Mouse (Mus musculus) left cerebral cortex, postnatal 4 days (tissue): ENCODE measurements at regions not wholly inside any gene's neighbourhood (a gene's known extent, or its start where the extent isn't known, plus 50 kb on each side); places are given as distances from the start of the nearest gene placed in this dataset.

Experiments used
- DNase-seq: peaks from one replicate; pipeline ENCODE4 v3.0.0-alpha.2; 2022
- intact Hi-C: fragments of 180-260 bp; cut with DNase I; formaldehyde crosslinking; loops from one replicate; pipeline ENCODE4 v1.15.1; 2025

DNA sequence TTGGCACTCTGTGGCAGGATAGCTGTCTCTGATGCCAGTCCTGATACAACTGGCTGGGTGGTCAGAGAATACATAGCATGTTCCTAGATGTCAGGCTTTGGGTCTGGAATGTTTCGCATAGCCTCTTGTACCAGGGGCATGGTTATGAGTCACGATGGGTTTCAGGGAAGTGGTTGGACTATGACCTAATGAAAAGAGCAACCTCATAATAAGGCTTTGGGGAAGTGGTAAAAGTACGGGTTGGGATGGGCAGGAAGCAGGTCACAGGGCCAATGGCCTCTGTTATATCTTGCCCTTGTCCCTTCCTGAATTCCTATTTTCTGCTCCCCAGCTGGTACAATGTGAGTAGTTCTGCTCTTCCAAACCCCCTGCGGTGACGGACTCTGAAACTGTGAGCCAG is 59.5 kb upstream of the Pitx1 start:
- DNase-seq = no peak
- intact Hi-C loops = no loop called here

DNA sequence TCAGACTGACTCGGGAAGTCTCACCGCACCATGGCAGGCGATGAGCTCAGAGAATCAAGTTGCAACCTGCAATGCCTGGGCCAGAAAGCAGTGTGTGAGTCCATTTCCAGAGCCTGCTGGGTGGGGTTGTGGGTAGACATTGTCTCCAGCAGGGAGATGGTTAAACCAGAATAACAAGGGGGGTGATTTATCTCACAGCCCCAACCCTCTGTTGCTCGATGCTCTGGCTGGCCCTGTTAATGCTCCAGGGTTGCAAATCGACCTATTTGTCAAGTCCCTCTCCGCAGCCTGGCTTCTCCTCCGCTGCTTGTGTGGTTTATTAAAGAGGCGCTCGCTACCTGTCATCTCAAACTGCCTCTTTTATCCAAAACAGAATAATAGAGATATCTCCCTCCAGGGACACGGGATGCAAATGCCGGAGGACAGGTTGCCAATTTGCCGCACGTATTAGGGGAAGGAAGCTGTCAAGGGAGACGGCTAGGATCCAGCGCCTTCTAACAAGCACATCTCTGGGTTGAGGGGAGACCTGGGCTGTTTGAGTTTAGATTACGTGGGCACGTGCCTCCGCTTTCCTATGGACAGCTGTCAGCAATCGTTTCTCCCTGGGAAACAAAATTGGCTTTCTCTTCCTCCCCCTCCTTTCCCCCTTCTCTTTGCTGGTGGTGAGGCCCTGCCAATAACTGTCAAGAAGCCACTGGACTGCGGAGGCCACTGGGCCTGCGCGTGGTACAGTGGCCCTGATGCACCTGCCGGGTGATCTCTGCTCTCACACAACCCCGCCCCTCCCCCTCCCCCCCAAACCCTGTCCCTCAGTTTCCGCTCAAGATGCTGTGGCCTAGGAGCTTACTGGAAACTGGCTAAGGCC is 57.4 kb upstream of the Pitx1 start:
- no peak for DNase-seq
- intact Hi-C loops = no loop called here

DNA sequence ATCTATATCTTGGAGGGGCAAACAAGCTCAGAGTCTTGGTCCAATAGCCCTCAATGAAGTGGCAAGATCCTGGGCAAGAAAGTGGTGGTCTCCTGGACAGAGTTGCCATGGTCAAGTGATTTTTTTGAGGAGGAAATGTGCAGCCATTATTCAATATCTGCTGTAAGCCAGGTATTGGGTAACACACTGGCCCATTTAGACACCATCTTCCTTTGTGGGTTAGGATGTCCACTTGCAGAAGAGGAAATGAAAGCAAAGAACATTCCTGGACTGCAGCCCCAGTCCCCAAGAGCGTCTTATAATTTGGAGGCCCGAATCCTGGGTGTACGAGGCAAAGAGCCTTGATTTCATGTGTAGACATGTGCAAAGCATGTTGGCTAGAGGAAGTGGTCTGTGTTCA is 56.3 kb upstream of the Pitx1 start:
- intact Hi-C loops = no loop called here
- no peak for DNase-seq

DNA sequence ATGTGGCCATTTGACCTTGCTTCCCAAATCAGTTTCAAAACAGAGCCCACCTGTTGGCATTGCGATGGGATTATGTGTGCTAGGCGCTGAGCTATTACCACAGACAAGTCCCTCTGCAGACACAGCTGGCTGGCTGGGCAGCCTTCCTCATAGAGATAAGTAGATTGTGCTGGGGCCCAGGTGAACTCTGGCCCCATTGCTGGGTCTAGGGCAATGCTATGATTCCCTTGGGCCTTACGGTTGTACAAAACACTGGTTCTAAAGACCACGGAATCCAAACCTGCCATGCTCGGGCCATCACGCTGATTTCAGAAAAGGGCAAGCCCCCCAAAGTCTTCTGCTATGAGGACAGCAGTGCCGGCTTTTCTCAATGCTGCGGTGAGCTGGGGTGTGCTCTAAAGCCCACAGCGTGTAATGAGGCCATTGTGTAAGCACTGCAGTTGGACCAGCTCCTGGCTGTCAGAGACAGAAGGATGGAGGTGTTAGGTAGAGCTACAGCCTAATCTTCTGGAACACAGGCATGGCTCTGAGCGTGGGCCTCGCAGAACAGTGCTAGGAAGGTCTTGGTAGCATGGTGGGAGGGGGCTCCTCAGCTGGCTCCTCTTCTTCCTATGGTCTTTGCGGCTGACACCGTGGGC is 51.2 kb upstream of the Pitx1 start:
- DNase-seq = no peak
- intact Hi-C loops = no loop called here
